Mouse (Mus musculus): ENCODE data around the gene Epb41. TPM values are rescaled to one million over a fixed set of nuclear protein-coding genes. Genes with fewer than 3 reads are reported as not detected.
A peak's percentile ranks its signal among the peaks of the same experiment; 100 is the strongest.

The Epb41 gene
- polyA plus RNA-seq, 1 experiment from 2014 or later: 80.1 TPM

GRCm38 (mm10) chr4:132037137-132037536 is 38.0 kb downstream of the Epb41 start:
- H3K4me1 ChIP-seq: peaks cover 19% of the 10 kb centered on the region
- 83% methylated on average over 5 of the region's 5 CpGs for WGBS
- no peak overlapping the region for H3K27ac ChIP-seq
- H3K36me3 ChIP-seq (replicated peaks): no peaks in the 10 kb centered on the region
- no peak for ATAC-seq (replicated peaks)
- H3K4me3 ChIP-seq: no peak overlapping the region
- H3K4me2 ChIP-seq: no peak overlapping the region
- H3K9me3 ChIP-seq: no peaks in the 10 kb centered on the region
- no peaks in the 10 kb centered on the region for H3K27me3 ChIP-seq (replicated peaks)
- H3K9ac ChIP-seq: no peak overlapping the region

DNA sequence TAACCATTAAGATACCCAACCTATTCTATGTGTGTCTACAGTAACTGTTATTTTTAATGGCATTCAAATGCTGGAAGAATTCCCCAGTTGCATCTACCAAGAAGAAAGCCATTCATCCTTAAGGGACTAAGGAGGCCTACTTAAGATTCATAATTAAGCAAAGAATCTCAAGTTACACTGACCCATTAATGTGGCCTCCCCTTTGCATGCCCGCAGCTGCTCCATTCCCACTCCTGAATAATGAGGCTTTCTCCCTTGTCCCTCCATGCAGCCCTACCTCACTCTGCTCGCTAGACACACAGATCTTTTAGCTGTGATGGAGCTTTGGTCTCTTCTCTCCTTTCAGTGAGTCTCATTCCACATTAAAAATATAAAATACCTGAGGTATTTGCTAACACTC is 40.9 kb downstream of the Epb41 start:
- Histone ChIP-seq H3K27ac (peak overlapping the region; percentile 29; the same call in 1 of the 2 replicates), H3K27me3 (replicated peaks) (no peaks in the 10 kb centered on the region), H3K4me2 (no peak overlapping the region), H3K9ac (no peak overlapping the region), H3K36me3 (replicated peaks) (no peaks in the 10 kb centered on the region), H3K4me1 (peaks cover 11% of the 10 kb centered on the region; the same call in 1 of the 2 replicates), H3K9me3 (no peaks in the 10 kb centered on the region), H3K4me3 (no peak overlapping the region)
- ATAC-seq (replicated peaks): no peak
- WGBS: 15% methylated on average over 2 of the region's 2 CpGs

DNA sequence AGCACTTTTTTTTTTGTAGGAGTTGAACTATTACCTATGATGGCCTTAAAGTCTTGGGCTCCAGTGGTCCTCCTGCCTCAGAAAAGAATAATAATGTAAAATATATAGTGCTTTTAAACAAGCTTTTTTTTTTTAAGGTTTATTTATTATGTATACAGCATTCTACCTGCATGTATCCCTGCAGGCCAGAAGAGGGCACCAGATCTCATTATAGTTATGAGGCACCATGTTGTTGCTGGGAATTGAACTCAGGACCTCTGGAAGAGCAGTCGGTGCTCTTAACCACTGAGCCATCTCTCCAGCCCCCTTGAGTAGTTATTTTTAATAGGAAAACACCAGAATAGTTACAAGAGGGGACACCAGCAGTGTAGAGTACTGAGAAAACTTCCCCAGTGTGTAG is 41.9 kb downstream of the Epb41 start:
- Histone ChIP-seq H3K9ac (no peak overlapping the region), H3K27ac (no peak overlapping the region), H3K36me3 (replicated peaks) (no peaks in the 10 kb centered on the region), H3K4me2 (no peak overlapping the region), H3K9me3 (no peaks in the 10 kb centered on the region), H3K27me3 (replicated peaks) (no peaks in the 10 kb centered on the region), H3K4me3 (no peak overlapping the region), H3K4me1 (peaks cover 9% of the 10 kb centered on the region; the same call in 1 of the 2 replicates)
- WGBS: 89% methylated on average over 1 of the region's 1 CpGs
- no peak for ATAC-seq (replicated peaks)

- no peak for ATAC-seq (replicated peaks)
- H3K27ac ChIP-seq: no peak overlapping the region
Measured at GRCm38 (mm10) chr4:132029851-132030741, 45.0 kb downstream of the Epb41 start.

DNA sequence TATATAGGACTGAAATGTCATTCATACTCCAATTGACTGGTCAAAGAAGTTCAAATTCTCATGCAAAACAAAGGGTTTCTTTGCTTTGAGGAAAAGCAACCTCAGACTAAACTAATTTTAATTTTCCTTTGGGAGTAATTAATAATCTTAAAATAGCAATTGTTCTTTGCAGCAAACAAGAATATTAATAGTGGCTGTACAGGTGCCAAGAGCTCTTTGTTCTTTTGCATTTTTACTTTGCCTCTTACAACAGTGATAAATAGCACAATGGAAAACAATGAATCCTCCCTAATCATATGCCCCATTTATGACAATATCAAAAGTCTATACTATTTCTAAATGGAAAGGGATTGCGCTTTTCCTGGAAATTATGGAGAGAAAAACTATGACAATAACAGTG is 47.3 kb downstream of the Epb41 start:
- no peak overlapping the region for H3K27ac ChIP-seq

More at GRCm38 (mm10) chr4:132029851-132030741, 45.0 kb downstream of the Epb41 start:
- Histone ChIP-seq H3K4me2 (no peak overlapping the region), H3K4me3 (no peak overlapping the region), H3K9me3 (no peaks in the 10 kb centered on the region), H3K36me3 (replicated peaks) (no peaks in the 10 kb centered on the region), H3K4me1 (peaks cover 11% of the 10 kb centered on the region; the same call in 1 of the 2 replicates), H3K9ac (no peak overlapping the region), H3K27me3 (replicated peaks) (no peaks in the 10 kb centered on the region)
- WGBS: 63% methylated on average over 10 of the region's 10 CpGs

GRCm38 (mm10) chr4:132027167-132027566 is 48.0 kb downstream of the Epb41 start:
- H3K27me3 ChIP-seq (replicated peaks): no peaks in the 10 kb centered on the region
- no peak overlapping the region for H3K27ac ChIP-seq
- H3K4me2 ChIP-seq: no peak overlapping the region
- 88% methylated on average over 6 of the region's 6 CpGs for WGBS
- no peaks in the 10 kb centered on the region for H3K9me3 ChIP-seq
- no peaks in the 10 kb centered on the region for H3K36me3 ChIP-seq (replicated peaks)
- H3K9ac ChIP-seq: no peak overlapping the region
- no peak overlapping the region for H3K4me3 ChIP-seq
- peaks cover 10% of the 10 kb centered on the region; the same call in 1 of the 2 replicates for H3K4me1 ChIP-seq
- ATAC-seq (replicated peaks): no peak

More for the DNA sequence above, 47.3 kb downstream of the Epb41 start:
- no peaks in the 10 kb centered on the region for H3K9me3 ChIP-seq
- ATAC-seq (replicated peaks): no peak
- WGBS: 95% methylated on average over 1 of the region's 1 CpGs
- H3K9ac ChIP-seq: no peak overlapping the region
- H3K27me3 ChIP-seq (replicated peaks): no peaks in the 10 kb centered on the region
- H3K36me3 ChIP-seq (replicated peaks): no peaks in the 10 kb centered on the region
- no peak overlapping the region for H3K4me2 ChIP-seq
- peaks cover 10% of the 10 kb centered on the region; the same call in 1 of the 2 replicates for H3K4me1 ChIP-seq
- no peak overlapping the region for H3K4me3 ChIP-seq

- Histone ChIP-seq H3K27ac (no peak overlapping the region), H3K9ac (no peak overlapping the region), H3K36me3 (replicated peaks) (no peaks in the 10 kb centered on the region), H3K4me1 (peaks cover 10% of the 10 kb centered on the region; the same call in 1 of the 2 replicates), H3K4me3 (no peak overlapping the region), H3K27me3 (replicated peaks) (no peaks in the 10 kb centered on the region), H3K9me3 (no peaks in the 10 kb centered on the region), H3K4me2 (no peak overlapping the region)
- 28% methylated on average over 5 of the region's 5 CpGs for WGBS
- ATAC-seq (replicated peaks): no peak
Measured at GRCm38 (mm10) chr4:132025738-132026527, 49.2 kb downstream of the Epb41 start.

GRCm38 (mm10) chr4:132025264-132025663 is 49.9 kb downstream of the Epb41 start:
- Histone ChIP-seq H3K27ac (0 out of 2 replicates have a peak overlapping the region, but pooled peaks have one; percentile 20), H3K27me3 (replicated peaks) (no peaks in the 10 kb centered on the region), H3K36me3 (replicated peaks) (no peaks in the 10 kb centered on the region), H3K4me3 (no peak overlapping the region), H3K9me3 (no peaks in the 10 kb centered on the region), H3K4me1 (peaks cover 10% of the 10 kb centered on the region; the same call in 1 of the 2 replicates), H3K9ac (no peak overlapping the region), H3K4me2 (no peak overlapping the region)
- no peak for ATAC-seq (replicated peaks)
- WGBS: 64% methylated on average over 2 of the region's 2 CpGs

DNA sequence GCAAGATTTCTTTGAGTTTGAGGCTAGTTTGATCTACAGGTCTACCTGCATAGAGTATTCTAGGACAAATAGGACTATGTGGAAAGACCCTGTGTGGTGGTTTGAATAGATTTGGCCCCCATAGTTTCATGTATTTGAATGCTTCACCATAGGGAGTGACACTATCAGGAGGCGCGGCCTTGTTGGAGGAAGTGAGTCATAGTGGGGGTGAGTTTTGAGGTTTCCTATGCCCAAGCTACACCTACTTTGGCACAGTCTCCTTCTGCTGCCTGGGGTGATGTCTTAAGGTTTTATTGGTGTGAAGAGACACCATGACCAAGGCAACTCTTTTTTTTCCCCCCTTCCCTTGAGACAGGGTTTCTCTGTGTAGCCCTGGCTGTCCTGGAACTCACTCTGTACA is 51.3 kb downstream of the Epb41 start:
- Histone ChIP-seq H3K27me3 (replicated peaks) (no peaks in the 10 kb centered on the region), H3K4me1 (peaks cover 11% of the 10 kb centered on the region)
- no peak for ATAC-seq (replicated peaks)

DNA sequence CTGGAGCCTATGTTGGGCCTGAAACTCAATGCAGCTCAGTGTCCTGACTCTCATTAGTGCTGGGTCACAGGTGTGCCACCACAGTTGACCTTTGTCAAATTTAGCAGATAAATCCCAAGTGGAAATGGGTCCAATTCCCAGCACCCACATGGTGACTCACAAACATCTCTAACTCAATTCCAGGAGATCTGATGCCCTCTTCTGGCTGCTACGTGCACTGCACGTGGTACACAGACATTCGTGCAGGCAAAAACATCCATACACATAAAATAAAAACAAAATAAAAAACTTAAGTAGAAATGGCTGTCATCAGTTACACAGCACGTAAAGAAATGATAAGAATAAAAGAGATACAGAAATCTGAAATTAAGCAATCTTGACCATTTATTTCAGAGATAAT is 52.5 kb downstream of the Epb41 start:
- Histone ChIP-seq H3K27ac (no peak overlapping the region), H3K9ac (no peak overlapping the region), H3K4me2 (no peak overlapping the region), H3K27me3 (replicated peaks) (no peaks in the 10 kb centered on the region), H3K9me3 (no peaks in the 10 kb centered on the region), H3K4me3 (no peak overlapping the region), H3K4me1 (peaks cover 15% of the 10 kb centered on the region), H3K36me3 (replicated peaks) (no peaks in the 10 kb centered on the region)
- 97% methylated on average over 4 of the region's 4 CpGs for whole genome bisulfite sequencing
- no peak for ATAC-seq (replicated peaks)

More for the DNA sequence above, 51.3 kb downstream of the Epb41 start:
- H3K4me2 ChIP-seq: no peak overlapping the region
- WGBS: 98% methylated on average over 2 of the region's 2 CpGs
- no peak overlapping the region for H3K27ac ChIP-seq
- no peak overlapping the region for H3K4me3 ChIP-seq
- no peak overlapping the region for H3K9ac ChIP-seq
- no peaks in the 10 kb centered on the region for H3K36me3 ChIP-seq (replicated peaks)
- H3K9me3 ChIP-seq: no peaks in the 10 kb centered on the region

DNA sequence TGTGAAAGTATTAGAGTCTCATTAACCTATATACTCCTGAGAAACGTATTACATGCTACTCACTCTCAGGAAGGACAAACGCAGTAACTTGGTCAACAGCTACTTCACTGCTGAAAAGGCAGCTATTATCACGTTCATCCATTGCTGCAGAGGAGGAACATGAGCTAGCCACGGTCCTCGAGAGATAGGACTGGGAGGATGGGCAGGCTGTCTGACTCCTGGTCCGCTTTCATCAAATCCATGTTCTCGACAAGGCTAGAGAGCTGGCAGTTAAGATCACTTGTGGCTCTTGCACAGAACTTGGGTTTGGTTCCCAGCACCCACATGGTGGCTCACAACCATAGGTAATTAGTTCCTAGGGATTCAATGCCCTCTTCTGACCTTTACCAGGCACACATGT is 53.2 kb downstream of the Epb41 start:
- no peak overlapping the region for H3K27ac ChIP-seq
- H3K4me1 ChIP-seq: peaks cover 15% of the 10 kb centered on the region
- no peak overlapping the region for H3K4me2 ChIP-seq
- no peak overlapping the region for H3K9ac ChIP-seq
- H3K36me3 ChIP-seq (replicated peaks): no peaks in the 10 kb centered on the region
- no peaks in the 10 kb centered on the region for H3K9me3 ChIP-seq
- WGBS: 94% methylated on average over 7 of the region's 7 CpGs
- ATAC-seq (replicated peaks): no peak
- no peak overlapping the region for H3K4me3 ChIP-seq
- H3K27me3 ChIP-seq (replicated peaks): no peaks in the 10 kb centered on the region

GRCm38 (mm10) chr4:132018547-132018946 is 56.6 kb downstream of the Epb41 start:
- no peaks in the 10 kb centered on the region for H3K9me3 ChIP-seq
- H3K36me3 ChIP-seq (replicated peaks): no peaks in the 10 kb centered on the region
- no peak overlapping the region for H3K4me2 ChIP-seq
- H3K27me3 ChIP-seq (replicated peaks): no peaks in the 10 kb centered on the region
- H3K27ac ChIP-seq: 0 out of 2 replicates have a peak overlapping the region, but pooled peaks have one; percentile 29
- no peak overlapping the region for H3K4me3 ChIP-seq
- WGBS: 21% methylated on average over 4 of the region's 4 CpGs
- H3K4me1 ChIP-seq: peaks cover 5% of the 10 kb centered on the region
- ATAC-seq (replicated peaks): no peak
- H3K9ac ChIP-seq: no peak overlapping the region
